Mouse (Mus musculus): Measurements from ENCODE around the gene Six4.

DNA sequence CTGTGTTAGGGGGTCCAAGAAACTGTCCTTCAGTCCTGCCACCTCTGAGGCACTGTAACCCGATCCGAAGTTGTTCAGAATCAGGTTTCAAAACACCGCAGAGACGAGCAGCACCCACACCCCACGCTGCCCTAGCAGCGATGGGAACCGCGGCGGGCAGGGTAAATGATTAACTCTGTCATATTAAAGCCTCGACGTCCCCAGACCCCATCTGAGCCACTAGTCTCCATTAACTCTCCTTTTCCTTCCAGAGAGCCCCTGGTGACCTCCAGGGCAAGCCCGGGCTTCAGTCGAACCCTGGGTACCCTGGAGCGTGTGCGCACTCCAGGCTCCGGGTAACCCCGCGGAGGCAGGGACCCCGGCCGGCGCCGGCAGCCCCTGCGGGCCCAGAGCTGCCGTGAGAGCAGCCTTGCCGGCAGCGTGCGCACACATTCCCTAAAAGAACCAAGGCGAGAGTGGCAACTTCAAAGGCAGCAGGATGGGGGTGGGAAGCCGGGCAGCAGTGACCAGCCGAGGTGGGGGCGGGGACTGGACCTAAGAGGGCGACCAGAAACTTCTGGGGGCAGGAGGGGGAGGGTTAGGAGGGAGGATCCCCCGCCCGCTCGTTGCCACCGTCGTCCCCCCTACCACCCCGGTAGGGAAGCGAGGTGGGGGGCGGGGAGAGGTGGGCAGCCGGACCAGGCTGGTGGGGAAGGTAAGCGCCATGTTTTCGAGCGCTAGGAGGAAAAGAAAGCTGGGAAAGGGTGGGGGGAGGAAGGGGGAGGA, 1.5 kb downstream of the Six4 start:
- no peak for TF ChIP-seq POLR2A (IDR thresholded peaks at IDR 0.05; ENCODE audit: borderline replicate concordance, control insufficient read depth, low read depth, low read length)
- TF ChIP-seq CTCF (IDR thresholded peaks at IDR 0.05; ENCODE audit: control insufficient read depth, insufficient read depth, low read length): no peak
